Mouse (Mus musculus) liver, postnatal 0 days (tissue): ENCODE results near the gene Fat3.

Experiments used
- CTCF ChIP-seq: sonication (generic); IDR thresholded peaks from 2 replicates; pipeline ENCODE4 v1.5.1; 2016; ENCODE audit warnings: antibody characterized with exemption, low read depth
- EP300 ChIP-seq: IDR thresholded peaks from 2 replicates; pipeline ENCODE4 v1.6.1; 2016; ENCODE audit warnings: antibody characterized with exemption, low read depth, mild to moderate bottlenecking

- no peak for TF ChIP-seq CTCF
- TF ChIP-seq EP300: no peak
Observed at GRCm38 (mm10) chr9:16282291-16282804, 218.7 kb downstream of the Fat3 start.
